Mouse (Mus musculus): ENCODE data around the gene Ccr9. TPM values are rescaled to one million over a fixed set of nuclear protein-coding genes. Genes with fewer than 3 reads are reported as not detected.
"Not testable (repeated sequence)": the region's sequence is repeated elsewhere in the genome, so short reads cannot be mapped to it uniquely, and the experiment has no call there.

Gene Ccr9
- total RNA-seq, 2 experiments from 2014 or later = 0.15 TPM; not detected in 1

DNA sequence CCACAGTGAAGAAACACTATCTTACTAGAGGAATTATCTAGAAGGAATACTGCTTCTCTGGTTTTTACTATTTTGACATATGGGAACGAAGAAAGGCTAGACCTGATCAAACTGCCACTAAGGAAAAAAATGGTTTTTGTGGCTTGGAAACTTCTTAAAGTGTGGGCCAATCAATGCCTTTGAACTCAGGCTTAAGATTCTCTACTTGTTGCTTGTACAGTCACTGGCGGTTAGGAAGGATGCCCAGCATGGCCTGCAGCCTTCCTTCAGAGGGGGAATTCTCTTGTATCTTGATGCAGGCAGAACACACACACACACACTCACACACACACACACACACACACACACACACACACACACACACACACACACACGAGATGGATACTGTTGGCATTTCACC is 55.9 kb downstream of the Ccr9 start:
- no peak for DNase-seq (ENCODE audit: low spot score in 2 of 2)

DNA sequence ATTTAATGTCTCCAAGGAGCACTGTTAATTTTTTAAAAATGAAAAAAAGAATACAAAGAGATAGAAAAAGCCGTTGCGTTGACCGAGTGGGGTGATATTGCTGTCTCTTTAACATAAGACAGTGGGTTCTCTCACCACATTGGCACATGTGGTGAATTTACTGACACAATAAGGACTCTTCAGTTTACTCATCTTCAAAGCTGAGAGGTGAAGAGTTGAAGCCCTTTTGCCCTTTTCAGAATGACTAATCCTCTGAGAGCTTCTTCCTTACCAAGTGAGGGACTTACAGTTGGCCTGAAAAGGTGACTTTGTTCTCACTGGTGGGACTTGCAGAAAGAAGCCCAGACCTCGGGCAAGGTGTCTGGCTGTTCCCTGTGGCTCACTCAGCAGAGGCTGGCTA is 62.6 kb downstream of the Ccr9 start:
- no peak for DNase-seq (ENCODE audit: low spot score in 2 of 2)
- no peak overlapping the region for H3K27ac ChIP-seq
- no peak for TF ChIP-seq CTCF (conservative IDR thresholded peaks at IDR 0.05)
- no peak overlapping the region for H3K4me3 ChIP-seq

More for the DNA sequence above, 55.9 kb downstream of the Ccr9 start:
- no peak overlapping the region for H3K4me3 ChIP-seq
- no peak overlapping the region for H3K27ac ChIP-seq
- TF ChIP-seq CTCF (conservative IDR thresholded peaks at IDR 0.05) = no peak

DNA sequence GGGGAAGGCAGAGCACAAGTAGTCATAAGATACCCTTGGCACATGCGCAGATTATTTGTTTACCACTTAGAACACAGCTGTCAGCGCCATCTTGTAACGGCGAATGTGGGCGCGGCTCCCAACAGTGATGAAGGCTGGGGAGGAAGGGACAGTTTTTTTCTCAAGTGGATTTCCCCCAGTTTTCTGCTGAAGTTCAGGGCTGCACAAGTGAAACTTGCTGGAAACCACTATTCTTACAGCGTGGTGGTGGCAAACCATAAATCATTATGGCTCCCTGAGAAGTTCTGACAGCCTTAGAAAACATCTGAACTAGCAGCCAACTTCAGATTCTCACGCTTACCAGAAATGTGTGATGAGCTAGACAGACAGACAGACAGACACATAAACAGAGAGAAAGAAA is 71.4 kb downstream of the Ccr9 start:
- H3K4me3 ChIP-seq; DNase-seq (ENCODE audit: low spot score in 2 of 2); H3K27ac ChIP-seq: not testable (repeated sequence)

DNA sequence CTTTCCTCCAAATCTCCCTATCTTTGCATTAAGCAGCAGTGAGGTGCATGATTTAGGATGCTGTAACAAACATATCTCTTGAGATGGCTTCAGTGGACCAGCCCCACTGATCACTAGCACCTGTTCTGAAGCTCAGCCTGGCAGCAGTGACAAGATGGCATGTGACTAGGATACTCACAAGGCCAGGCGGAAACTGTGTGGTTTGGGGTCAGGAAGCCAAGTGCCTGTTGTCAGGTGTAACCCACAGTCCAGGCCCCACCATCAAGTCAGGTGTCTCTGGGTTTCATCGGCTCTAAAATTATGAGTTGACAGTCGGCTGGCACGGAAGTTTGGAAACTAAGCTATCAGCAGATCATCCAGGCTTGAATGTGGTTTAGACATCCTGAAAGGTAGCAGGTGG is 76.1 kb downstream of the Ccr9 start:
- no peak for TF ChIP-seq CTCF (conservative IDR thresholded peaks at IDR 0.05)
- no peak for DNase-seq (ENCODE audit: low spot score in 2 of 2)
- Histone ChIP-seq H3K4me3 (no peak overlapping the region), H3K27ac (no peak overlapping the region)

DNA sequence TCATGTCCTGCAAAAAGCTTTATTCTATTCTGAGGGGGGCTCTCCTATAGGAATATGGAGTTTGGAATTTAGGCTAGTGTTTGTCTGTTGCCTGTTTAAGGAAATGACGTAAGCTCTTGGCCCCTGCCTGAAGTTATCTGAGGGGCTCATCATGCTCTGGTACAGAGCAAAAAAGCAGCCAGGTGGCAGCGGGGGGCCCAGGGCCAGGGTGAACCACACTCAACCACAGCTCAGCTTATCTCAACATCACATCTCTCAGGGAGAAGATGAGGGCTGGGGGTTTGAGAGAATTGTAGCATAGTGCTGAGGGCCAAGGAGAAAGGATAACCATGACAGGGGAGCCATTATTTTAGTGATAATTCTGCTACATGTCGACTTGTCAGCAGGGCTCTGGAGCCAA is 78.5 kb downstream of the Ccr9 start:
- H3K4me3 ChIP-seq = no peak overlapping the region
- DNase-seq (ENCODE audit: low spot score in 2 of 2) = no peak
- H3K27ac ChIP-seq = no peak overlapping the region
- TF ChIP-seq CTCF (conservative IDR thresholded peaks at IDR 0.05) = no peak

DNA sequence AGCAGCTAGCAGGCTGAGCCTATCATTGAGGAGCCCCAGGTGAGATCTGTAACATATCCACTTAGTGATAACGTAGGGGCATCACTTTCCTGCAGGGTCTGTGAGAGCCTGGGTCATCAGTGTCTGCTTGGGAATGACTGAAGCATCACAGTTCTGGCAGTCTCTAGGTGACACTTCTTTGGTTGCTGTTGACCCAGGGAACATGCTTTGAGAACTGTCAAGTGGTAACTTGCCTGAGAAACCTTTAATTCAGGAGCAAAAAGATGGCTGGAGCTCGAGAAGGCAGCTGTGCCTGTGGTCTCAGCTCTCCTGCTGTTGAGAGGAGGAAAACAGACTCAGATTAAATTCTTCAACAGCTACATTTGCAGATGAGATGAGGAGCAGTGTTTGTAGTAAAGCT is 79.1 kb downstream of the Ccr9 start:
- DNase-seq (ENCODE audit: low spot score in 2 of 2) = no peak
- no peak overlapping the region for H3K4me3 ChIP-seq
- no peak overlapping the region for H3K27ac ChIP-seq
- TF ChIP-seq CTCF (conservative IDR thresholded peaks at IDR 0.05) = no peak

DNA sequence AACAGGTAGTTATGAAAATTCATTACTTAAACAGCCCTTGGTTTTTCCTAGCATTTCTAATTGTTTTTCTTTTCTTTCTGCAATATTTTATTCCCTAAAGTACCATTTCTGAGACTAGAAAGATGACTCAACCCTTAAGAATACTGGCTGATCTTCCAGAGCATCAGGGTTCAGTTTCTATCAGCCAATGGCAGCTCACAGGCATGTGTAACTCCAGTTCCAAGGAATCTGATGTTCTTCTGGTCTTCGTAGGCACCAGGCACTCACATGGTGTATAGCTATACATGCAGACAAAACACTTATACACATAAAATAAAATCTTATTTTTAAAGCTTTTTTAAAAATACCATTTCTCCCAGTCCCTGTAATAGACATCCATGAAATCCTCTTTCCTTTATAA is 79.9 kb downstream of the Ccr9 start:
- Histone ChIP-seq H3K27ac (no peak overlapping the region), H3K4me3 (no peak overlapping the region)
- DNase-seq (ENCODE audit: low spot score in 2 of 2) = no peak
- TF ChIP-seq CTCF (conservative IDR thresholded peaks at IDR 0.05) = no peak

DNA sequence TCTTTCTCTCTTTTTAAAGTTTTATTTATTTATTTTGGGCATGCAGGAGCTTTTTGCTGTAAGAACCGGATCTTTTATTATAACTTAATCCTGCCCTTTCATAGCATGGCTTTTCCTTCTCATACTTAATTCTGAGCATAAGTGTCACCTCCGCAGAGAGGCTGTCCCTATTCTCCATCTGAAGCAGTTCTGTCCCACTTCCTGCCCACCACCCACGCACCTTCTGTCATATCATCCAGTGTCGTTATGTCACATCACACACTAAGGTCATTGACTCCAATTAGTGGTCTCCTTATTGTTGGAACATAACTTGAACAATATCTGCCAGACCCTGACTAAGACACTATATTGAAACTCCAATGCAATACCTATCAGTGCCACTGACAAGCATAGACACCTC is 80.4 kb downstream of the Ccr9 start:
- DNase-seq (ENCODE audit: low spot score in 2 of 2) = no peak
- Histone ChIP-seq H3K27ac (no peak overlapping the region), H3K4me3 (no peak overlapping the region)
- TF ChIP-seq CTCF (conservative IDR thresholded peaks at IDR 0.05) = no peak

DNA sequence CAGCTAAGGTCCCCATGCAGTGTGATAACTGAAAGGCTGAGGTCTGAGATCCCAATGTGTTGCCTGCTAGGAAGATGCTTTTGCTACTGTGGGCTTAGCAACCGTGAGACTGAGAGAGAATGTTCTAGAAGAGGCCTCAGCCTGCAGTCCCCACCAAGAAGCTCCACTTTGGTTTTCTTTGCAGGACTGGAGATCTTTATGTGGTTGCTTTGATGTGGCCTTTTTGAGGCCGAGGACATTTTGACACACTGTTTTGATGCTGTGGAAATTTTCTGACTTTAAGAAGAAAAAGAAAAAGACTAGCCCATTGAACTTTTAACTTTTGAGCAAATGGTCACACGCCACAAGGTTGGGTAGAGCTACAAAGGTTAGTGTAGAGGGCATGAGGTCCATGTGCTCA is 82.6 kb downstream of the Ccr9 start:
- TF ChIP-seq CTCF (conservative IDR thresholded peaks at IDR 0.05) = no peak
- H3K4me3 ChIP-seq = no peak overlapping the region
- H3K27ac ChIP-seq = no peak overlapping the region
- DNase-seq (ENCODE audit: low spot score in 2 of 2) = no peak

DNA sequence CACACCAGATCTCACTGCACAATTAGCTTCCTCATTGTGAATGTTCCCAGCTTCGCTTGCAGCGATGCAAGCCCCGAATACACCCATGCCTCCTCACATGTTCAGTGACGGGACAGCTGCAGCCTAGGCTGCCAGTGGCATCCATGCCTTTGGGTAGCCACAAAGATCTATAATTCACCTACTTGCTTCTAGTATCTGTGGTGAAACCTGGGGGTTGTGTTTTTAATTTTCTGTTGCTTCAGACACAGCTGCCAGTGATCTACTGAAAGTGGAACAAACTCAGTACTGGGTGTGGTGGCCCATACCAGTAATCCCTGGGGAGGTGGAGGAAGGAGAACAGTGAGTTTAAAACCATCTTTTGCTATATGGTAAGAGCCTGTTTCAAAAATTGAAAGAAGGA is 84.6 kb downstream of the Ccr9 start:
- no peak for DNase-seq (ENCODE audit: low spot score in 2 of 2)
- no peak overlapping the region for H3K27ac ChIP-seq
- no peak overlapping the region for H3K4me3 ChIP-seq
- TF ChIP-seq CTCF (conservative IDR thresholded peaks at IDR 0.05) = no peak

DNA sequence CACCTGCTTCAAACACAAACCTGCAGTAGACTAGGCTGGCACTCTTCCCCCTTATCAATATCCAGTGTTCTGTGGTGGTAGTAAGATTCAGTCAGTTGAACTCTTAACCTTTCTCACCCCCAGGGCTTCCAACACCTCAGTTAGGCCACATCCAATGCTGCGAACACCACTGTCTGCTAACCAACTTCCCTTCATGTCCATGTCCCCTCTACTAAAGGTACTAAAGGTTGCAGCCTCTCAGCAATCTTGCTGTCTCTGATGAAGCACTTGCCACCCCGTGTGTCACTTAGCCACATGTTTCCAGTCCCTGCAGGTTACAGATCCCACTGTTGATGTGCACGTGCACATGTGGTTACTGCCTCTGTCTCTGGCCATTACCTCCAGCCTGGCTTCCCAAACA is 85.5 kb downstream of the Ccr9 start:
- H3K4me3 ChIP-seq = no peak overlapping the region
- TF ChIP-seq CTCF (conservative IDR thresholded peaks at IDR 0.05) = no peak
- H3K27ac ChIP-seq = no peak overlapping the region
- no peak for DNase-seq (ENCODE audit: low spot score in 2 of 2)

DNA sequence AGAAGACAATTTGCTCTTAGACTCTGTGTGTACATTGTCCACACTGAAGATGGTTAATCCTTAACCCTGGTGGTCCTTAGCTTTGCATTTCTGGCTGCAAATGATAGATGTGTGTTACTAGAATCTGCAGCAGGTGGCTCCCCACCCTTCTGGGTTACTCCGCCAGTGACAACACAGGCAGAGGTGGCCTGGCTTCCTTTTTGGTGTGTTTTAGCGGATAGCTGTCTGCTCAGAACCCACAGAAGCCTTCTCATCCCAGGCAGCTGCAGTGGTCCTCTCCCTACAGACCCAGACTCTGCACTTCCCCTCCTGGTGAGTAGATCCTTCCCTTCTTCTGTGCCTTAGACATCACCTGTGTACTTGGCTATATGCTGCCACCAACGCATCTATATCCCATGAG is 88.8 kb downstream of the Ccr9 start:
- Histone ChIP-seq H3K27ac (no peak overlapping the region), H3K4me3 (no peak overlapping the region)
- no peak for TF ChIP-seq CTCF (conservative IDR thresholded peaks at IDR 0.05)
- no peak for DNase-seq (ENCODE audit: low spot score in 2 of 2)

DNA sequence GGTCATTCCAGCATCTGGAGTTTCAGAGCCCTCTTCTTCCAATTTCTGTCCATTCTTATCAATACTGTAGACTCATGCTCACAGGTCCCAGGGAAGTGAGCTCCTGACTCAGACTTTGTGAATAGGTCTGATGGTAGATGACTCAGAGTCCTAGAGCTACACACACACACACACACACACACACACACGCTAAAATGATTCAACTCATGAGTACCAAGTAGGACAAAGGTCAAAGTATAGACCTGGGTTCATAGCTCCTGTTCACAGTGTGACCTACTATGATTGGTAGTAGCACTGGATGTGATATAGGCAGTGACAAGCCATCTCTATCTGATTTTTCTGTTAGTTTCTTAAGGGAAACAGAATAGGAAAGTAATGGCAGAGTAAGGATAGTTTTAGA is 90.2 kb downstream of the Ccr9 start:
- Histone ChIP-seq H3K4me3 (no peak overlapping the region), H3K27ac (no peak overlapping the region)
- TF ChIP-seq CTCF (conservative IDR thresholded peaks at IDR 0.05) = no peak
- no peak for DNase-seq (ENCODE audit: low spot score in 2 of 2)

DNA sequence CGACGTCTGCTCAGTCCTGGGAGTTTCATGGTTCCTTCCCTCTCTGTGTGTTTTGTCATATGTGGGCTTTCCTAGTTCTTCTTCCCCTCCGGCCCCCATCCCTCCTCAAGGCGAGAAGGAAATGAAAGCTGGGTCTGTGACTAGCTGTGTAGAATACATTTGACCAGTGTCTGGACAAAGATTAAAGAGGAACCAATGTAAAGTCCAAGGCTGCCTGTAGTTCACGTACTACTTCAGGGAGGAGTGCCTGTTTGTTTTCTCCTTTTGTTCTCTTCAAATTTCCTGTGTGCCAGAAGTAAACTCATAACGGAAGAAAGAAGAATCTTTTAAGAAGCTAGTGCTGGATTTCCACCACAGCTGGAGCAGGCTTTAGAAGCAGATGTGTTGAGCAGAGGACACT is 91.3 kb downstream of the Ccr9 start:
- TF ChIP-seq CTCF (conservative IDR thresholded peaks at IDR 0.05) = no peak
- H3K27ac ChIP-seq = no peak overlapping the region

DNA sequence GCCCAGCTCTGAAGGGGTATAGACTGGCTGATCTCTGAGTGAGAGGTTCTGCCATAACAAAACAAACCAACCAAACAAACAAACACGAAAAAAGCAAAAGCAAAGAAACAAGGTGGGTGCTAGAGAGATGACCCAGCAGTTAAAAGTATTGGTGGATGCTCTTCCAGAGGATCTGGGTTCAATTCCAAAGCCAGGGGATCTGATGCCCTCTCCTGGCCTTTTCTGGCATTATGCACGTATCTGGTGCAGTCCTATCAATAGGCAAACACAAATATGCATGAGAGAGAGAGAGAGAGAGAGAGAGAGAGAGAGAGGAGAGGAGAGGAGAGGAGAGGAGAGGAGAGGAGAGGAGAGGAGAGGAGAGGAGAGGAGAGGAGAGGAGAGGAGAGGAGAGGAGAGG is 95.1 kb downstream of the Ccr9 start:
- not testable (repeated sequence) for H3K27ac ChIP-seq; H3K4me3 ChIP-seq; DNase-seq (ENCODE audit: low spot score in 2 of 2)
- peak; percentile 24; the same call in 1 of the 2 replicates for TF ChIP-seq CTCF (conservative IDR thresholded peaks at IDR 0.05)

More for the DNA sequence above, 91.3 kb downstream of the Ccr9 start:
- no peak overlapping the region for H3K4me3 ChIP-seq
- DNase-seq (ENCODE audit: low spot score in 2 of 2) = no peak
